Mouse (Mus musculus): ENCODE results near the gene Arid5b.

- TF ChIP-seq POLR2A (IDR thresholded peaks at IDR 0.05; ENCODE audit: control insufficient read depth, extremely low read depth, insufficient read depth, low read length, poor library complexity): no peak
- TF ChIP-seq CTCF (IDR thresholded peaks at IDR 0.05; ENCODE audit: borderline replicate concordance, control insufficient read depth, extremely low read depth, insufficient read depth, low read length, poor library complexity): no peak
Observed at GRCm38 (mm10) chr10:68044864-68045263, 233.7 kb downstream of the Arid5b start.
